Mouse (Mus musculus): ENCODE measurements around the gene Itpr2. TPM values are rescaled to one million over a fixed set of nuclear protein-coding genes. Genes with fewer than 3 reads are reported as not detected.

Gene Itpr2
- total RNA-seq, 2 experiments from 2014 or later: 12.3 to 15.4 TPM

DNA sequence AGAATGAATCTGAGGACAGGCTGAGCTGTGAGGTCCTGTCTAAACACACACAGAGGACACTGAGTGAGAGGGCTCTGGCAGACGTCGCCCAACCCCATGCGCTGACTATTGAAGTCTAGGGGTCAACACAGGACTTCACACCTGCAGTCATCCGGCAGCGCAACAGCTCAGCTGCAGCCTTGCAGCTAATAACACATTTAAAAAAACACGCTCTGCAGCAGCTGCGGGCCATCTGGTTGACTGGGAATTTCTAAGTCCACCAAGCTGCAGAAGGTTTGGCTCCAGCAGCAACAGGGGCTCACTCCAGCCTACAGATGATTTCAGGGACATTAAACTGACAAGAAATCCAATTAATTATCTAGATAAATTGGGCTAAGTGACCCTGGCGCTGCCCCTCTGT lies 312.0 kb downstream of the Itpr2 start:
- Histone ChIP-seq H3K27ac (no peak overlapping the region), H3K4me3 (no peak overlapping the region)
- DNase-seq (ENCODE audit: extremely low spot score in 1 of 2, low spot score in 2 of 2): no peak
- TF ChIP-seq CTCF (IDR thresholded peaks at IDR 0.05): no peak
- intact Hi-C loops (cut with DNase I): no loop called here

DNA sequence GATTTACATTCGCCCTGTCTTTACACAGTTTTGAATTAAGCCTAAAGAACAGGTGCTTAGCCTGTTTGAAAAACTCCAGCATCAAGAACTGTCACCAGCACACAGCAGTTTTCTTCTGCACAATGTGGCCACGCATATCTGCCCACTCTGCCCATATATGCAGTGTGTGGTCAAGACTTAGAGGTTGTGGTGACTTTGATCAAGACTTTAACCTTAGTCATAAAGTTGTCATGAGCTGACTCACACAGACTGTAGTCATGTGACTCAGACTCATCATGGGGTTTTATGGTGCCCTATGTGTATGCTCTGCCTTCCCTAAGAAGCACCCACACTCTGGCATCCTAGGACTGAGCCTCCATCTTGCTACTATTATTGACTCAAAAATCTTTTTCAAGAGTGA lies 316.5 kb downstream of the Itpr2 start:
- no peak overlapping the region for H3K4me3 ChIP-seq
- intact Hi-C loops (cut with DNase I): no loop called here
- TF ChIP-seq CTCF (IDR thresholded peaks at IDR 0.05): no peak
- no peak for DNase-seq (ENCODE audit: extremely low spot score in 1 of 2, low spot score in 2 of 2)
- H3K27ac ChIP-seq: no peak overlapping the region

DNA sequence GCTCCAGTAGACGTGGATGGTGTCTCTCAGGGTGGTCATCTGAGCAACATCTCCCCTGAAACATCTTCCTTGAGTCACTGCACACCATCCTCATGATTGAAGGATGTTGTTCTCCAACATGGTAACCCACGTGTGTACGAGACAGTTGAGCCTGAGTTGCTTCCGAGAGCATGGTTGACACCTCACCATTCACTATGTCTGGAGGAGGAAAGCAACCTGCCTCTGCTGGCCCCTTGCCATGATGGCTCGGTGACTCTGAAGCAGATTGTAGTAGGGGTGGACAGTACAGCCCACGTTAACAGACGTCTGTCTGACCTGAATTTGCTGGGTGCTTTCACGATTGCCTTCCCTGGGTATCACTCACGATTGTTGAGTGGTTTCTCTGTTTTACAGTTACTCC lies 317.3 kb downstream of the Itpr2 start:
- DNase-seq (ENCODE audit: extremely low spot score in 1 of 2, low spot score in 2 of 2): peak in 1 of 2 experiments; percentile 30
- no peak overlapping the region for H3K27ac ChIP-seq
- intact Hi-C loops (cut with DNase I): no loop called here
- no peak overlapping the region for H3K4me3 ChIP-seq
- TF ChIP-seq CTCF (IDR thresholded peaks at IDR 0.05): no peak

DNA sequence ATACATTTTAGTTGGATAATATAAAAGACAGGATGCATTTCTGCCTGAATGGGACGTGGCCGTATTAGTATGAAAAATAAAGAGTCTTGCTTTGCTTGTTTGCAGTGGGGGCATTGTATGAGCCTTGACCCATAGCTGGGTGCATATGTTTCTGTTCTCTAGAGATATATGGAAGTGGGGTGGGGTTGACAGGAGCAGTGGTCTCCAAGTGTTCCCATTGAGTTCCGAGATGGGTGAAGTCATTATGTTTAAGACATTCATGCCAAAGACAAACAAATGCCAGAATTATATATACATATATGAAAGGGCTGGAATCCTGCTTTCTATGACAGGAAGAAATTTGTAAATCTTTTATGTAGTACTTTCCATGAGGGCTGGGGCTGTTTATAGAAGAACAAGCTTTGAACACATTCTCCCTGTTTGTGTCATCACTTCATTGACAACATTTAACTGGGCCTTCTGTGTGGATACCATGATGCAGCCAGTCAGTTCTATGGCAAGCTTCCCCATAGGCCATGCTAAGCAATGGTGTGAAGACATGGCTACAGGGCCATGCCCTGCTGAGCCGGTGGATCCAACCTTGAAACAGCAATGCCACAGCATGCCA lies 327.3 kb downstream of the Itpr2 start:
- DNase-seq (ENCODE audit: extremely low spot score in 1 of 2, low spot score in 2 of 2): no peak
- Histone ChIP-seq H3K4me3 (no peak overlapping the region), H3K27ac (no peak overlapping the region)
- intact Hi-C loops (cut with DNase I): no loop called here
- TF ChIP-seq CTCF (IDR thresholded peaks at IDR 0.05): no peak

- intact Hi-C loops (cut with DNase I): no loop called here
- no peak for DNase-seq (ENCODE audit: extremely low spot score in 1 of 2, low spot score in 2 of 2)
- H3K4me3 ChIP-seq: no peak overlapping the region
- 0 out of 2 replicates have a peak overlapping the region, but pooled peaks have one; percentile 28 for H3K27ac ChIP-seq
- TF ChIP-seq CTCF (IDR thresholded peaks at IDR 0.05): no peak
These were observed 331.4 kb downstream of the Itpr2 start for GRCm38 (mm10) chr6:146170603-146171051.

- no peak for DNase-seq (ENCODE audit: extremely low spot score in 1 of 2, low spot score in 2 of 2)
- Histone ChIP-seq H3K4me3 (no peak overlapping the region), H3K27ac (no peak overlapping the region)
- TF ChIP-seq CTCF (IDR thresholded peaks at IDR 0.05): no peak
- intact Hi-C loops (cut with DNase I): no loop called here
These were observed 334.8 kb downstream of the Itpr2 start for GRCm38 (mm10) chr6:146167207-146167606.

GRCm38 (mm10) chr6:146159641-146160040 lies 342.4 kb downstream of the Itpr2 start:
- no peak overlapping the region for H3K4me3 ChIP-seq
- DNase-seq (ENCODE audit: extremely low spot score in 1 of 2, low spot score in 2 of 2): no peak
- TF ChIP-seq CTCF (IDR thresholded peaks at IDR 0.05): no peak
- intact Hi-C loops (cut with DNase I): loop anchor here (5.0 kb wide), 1 partner anchor 292 kb away; the partner anchor contains the start of gene Bhlhe41
- no peak overlapping the region for H3K27ac ChIP-seq

- no peak for DNase-seq (ENCODE audit: extremely low spot score in 1 of 2, low spot score in 2 of 2)
- Histone ChIP-seq H3K27ac (no peak overlapping the region), H3K4me3 (no peak overlapping the region)
- intact Hi-C loops (cut with DNase I): loop anchor here (5.0 kb wide), 1 partner anchor 291 kb away; the partner anchor contains the start of gene Bhlhe41
- no peak for TF ChIP-seq CTCF (IDR thresholded peaks at IDR 0.05)
These were observed 343.3 kb downstream of the Itpr2 start for GRCm38 (mm10) chr6:146158717-146159116.

GRCm38 (mm10) chr6:146157983-146158535 lies 344.0 kb downstream of the Itpr2 start:
- intact Hi-C loops (cut with DNase I): loop anchor here (5.0 kb wide), 1 partner anchor 291 kb away; the partner anchor contains the start of gene Bhlhe41

GRCm38 (mm10) chr6:146157099-146157498 lies 344.9 kb downstream of the Itpr2 start:
- DNase-seq (ENCODE audit: extremely low spot score in 1 of 2, low spot score in 2 of 2): no peak
- H3K4me3 ChIP-seq: no peak overlapping the region
- intact Hi-C loops (cut with DNase I): loop anchor here (5.0 kb wide), 1 partner anchor 290 kb away; the partner anchor contains the start of gene Bhlhe41

More at GRCm38 (mm10) chr6:146157983-146158535, 344.0 kb downstream of the Itpr2 start:
- peak overlapping the region; percentile 28; the same call in 1 of the 2 replicates for H3K27ac ChIP-seq
- no peak overlapping the region for H3K4me3 ChIP-seq
- DNase-seq (ENCODE audit: extremely low spot score in 1 of 2, low spot score in 2 of 2): peak; percentile 16 to 28
- TF ChIP-seq CTCF (IDR thresholded peaks at IDR 0.05): no peak

GRCm38 (mm10) chr6:146156536-146156935 lies 345.5 kb downstream of the Itpr2 start:
- no peak for DNase-seq (ENCODE audit: extremely low spot score in 1 of 2, low spot score in 2 of 2)
- TF ChIP-seq CTCF (IDR thresholded peaks at IDR 0.05): no peak
- no peak overlapping the region for H3K27ac ChIP-seq
- intact Hi-C loops (cut with DNase I): loop anchor here (5.0 kb wide), 1 partner anchor 289 kb away; the partner anchor contains the start of gene Bhlhe41
- H3K4me3 ChIP-seq: no peak overlapping the region

More at GRCm38 (mm10) chr6:146157099-146157498, 344.9 kb downstream of the Itpr2 start:
- no peak for TF ChIP-seq CTCF (IDR thresholded peaks at IDR 0.05)
- no peak overlapping the region for H3K27ac ChIP-seq

- no peak overlapping the region for H3K4me3 ChIP-seq
- DNase-seq (ENCODE audit: extremely low spot score in 1 of 2, low spot score in 2 of 2): no peak
- intact Hi-C loops (cut with DNase I): loop anchor here (5.0 kb wide), 1 partner anchor 288 kb away; the partner anchor contains the start of gene Bhlhe41
- no peak for TF ChIP-seq CTCF (IDR thresholded peaks at IDR 0.05)
- no peak overlapping the region for H3K27ac ChIP-seq
These were observed 346.8 kb downstream of the Itpr2 start for GRCm38 (mm10) chr6:146155156-146155734.

Data from left cerebral cortex, adult 2 months (tissue).